Mouse (Mus musculus): ENCODE results near the gene Ano4.

DNA sequence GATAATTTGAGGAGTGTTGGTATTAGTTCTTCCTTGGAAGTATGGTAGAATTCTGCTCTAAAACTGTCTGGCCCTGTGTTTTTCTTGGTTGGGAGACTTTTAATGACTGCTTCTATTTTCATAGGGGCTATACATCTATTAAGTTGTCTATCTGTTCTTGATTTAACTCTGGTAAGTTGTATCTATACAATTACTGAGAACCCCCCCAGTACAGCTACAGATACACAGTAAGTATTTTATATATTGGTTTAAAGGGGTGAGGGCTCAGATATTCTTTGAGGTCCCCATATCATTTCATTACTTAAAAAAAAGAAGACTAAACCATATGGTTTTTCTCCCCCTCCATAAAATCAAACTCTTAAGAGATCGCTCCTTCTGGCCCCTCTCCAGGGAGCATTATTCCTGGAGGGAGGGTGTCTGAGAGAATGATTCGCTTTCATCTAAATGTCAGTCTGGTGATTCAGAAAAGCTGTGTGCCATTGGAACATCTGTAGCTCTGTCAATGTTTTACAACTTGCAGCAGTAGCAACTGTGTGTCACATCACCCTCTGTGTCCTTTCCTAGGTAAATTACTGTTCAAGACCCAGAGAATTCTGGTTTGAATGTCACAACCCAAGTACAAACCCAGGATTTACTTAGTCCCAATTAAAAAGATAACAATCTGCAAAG is 189.6 kb downstream of the Ano4 start:
- TF ChIP-seq CTCF (IDR thresholded peaks at IDR 0.05; ENCODE audit: low read depth) (no peak), EP300 (IDR thresholded peaks at IDR 0.05; ENCODE audit: low read depth) (no peak)
